Mouse (Mus musculus) kidney, adult 11 months (tissue): Measurements from ENCODE around the gene Stk32c.

Experiments used
- DNase-seq: peaks from one replicate; pipeline ENCODE4 v3.0.0; 2022

Stk32c gene

GRCm38 (mm10) chr7:139212754-139213745, at the start of gene Stk32c, which contains the start of gene Lrrc27:
Gene Stk32c (minus strand): TSS chr7:139213307.
Gene Lrrc27 (plus strand): TSS chr7:139212988.
- DNase-seq = peak; percentile 98

DNA sequence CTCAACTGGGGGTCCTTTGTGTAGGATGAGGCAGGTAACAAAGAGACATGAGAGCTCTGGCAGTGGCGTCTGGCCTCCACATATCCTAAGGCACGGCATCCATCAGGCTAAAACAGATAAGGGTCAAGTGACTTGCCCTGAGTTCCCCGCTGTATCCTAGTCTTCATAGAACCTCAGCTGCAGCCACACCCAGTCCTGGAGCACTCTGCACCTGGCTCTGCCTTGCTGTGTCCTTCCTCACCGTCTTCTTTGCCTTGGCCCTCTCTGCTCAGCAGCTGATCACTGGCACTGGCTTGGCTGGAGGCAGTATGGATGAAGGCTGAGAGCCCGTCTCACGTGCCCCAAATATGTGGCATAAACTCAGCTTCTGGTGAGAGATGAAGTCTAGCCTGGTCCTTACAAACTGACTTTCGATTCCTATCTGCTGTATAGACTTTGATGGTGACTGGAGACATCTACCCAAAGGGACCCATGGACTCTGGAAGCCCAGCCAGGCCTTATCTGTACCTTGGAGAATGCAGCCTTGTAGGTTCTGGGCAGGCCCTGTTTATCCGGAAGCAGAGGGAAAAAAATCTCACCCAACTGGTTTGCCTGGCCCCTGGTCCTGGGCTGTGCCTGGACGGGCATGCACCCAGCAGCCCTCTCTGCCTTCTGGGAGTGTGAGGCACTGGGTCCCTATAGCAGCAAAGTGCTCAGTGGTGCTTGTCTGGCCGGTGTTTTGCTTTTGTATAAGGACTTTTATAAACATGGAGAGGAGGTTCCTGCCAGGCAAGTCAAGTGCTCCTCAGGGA, 44.8 kb upstream of the Stk32c start:
- DNase-seq = peak; percentile 85

DNA sequence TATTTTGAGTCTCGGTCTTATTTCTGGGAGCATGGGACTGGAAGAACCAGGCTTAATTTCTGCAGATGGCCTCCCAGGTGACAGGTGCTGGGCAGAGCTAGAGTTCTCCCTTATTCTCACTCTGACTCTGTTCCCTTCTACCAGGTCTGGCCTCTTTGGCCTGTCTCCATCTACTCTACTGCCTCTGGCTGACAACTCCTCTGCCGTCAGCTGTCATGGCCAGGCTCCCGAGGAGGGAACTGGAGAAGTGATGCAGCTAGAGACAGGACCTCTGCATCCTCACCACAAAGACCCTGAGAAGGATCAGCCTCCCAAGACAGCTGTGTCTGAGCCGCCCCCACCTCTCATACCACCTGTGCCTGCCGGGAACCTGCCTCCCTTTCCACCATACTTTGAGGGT, 41.5 kb upstream of the Stk32c start:
- DNase-seq = no peak

DNA sequence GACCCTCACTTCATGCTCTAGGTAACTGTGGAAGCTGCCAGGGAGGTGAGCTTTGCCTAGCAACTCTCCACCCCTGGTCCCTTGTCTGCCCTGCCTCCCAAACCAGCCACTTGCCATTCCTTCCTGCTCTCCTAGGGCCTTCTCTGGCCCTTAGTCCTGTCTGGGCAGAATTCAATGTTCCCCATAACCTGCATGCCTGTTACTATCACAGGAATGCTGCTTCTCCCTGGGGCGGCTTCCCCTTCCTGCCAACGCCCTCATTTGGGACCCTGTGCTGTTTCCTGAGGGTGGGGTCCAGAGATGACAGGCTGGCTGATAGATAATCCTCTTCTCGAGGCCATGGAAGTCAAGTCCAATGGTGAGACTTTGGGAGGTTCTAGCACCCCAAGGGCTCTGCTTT, 40.4 kb upstream of the Stk32c start:
- no peak for DNase-seq

DNA sequence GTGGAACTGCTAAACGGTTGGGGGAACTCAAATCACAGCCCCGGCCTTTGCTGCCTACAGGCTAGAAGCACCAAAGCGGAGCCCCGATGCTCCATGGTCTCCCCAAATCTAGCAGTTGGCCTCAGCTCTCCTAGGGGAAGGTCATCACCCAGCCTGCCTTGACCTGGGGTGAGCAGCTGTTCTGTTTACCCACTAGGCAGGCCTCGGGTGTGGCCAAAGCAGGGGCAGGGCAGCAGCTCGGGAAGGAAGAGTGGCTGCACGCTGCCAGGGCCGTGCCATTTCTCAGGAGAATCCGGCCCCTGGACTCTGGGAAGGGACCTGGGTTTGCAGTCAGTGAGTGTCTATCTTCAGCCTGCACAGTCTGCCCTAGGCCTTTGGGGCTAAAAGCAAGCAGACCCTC, 39.9 kb upstream of the Stk32c start:
- no peak for DNase-seq

DNA sequence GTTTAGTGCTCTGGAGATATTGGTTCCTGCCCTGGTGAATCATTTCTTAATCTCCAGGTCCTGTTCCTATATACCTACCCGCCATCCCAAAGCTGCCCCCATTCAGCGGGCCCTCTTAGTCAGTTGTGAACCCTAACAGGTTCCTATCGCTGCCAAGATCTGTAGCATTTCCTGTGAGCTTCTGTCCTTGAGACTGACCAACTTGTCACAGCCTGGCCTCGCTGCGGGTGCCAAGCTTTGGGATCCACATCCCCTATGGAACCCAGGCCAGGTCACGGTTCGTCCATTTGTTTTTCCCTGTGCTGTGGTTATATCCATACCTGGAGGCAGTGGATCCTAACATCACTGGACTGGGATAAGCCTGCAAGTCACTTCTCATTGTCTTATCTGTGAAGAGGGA, 39.5 kb upstream of the Stk32c start:
- DNase-seq = no peak

DNA sequence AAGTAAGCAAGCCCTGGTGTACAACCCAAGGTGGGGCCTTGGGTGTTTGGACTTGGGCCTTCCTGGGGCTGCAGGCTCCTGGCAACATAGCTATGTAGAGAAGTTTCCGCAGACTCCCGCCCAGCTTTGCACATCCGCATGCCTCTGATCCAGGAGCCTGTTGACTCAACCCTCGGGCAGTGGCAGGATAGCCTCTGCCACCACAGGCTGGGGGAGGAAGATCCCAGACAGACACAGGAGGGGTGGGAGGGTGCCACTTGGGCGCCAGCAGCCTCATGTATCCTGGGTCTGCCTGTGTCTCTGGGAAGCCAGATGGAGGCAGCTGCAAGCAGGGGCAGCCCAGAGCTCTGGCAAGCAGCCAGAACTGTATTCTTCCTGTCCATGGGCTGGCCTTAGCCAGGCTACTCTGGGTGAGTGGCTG, 38.8 kb upstream of the Stk32c start:
- peak; percentile 67 for DNase-seq

DNA sequence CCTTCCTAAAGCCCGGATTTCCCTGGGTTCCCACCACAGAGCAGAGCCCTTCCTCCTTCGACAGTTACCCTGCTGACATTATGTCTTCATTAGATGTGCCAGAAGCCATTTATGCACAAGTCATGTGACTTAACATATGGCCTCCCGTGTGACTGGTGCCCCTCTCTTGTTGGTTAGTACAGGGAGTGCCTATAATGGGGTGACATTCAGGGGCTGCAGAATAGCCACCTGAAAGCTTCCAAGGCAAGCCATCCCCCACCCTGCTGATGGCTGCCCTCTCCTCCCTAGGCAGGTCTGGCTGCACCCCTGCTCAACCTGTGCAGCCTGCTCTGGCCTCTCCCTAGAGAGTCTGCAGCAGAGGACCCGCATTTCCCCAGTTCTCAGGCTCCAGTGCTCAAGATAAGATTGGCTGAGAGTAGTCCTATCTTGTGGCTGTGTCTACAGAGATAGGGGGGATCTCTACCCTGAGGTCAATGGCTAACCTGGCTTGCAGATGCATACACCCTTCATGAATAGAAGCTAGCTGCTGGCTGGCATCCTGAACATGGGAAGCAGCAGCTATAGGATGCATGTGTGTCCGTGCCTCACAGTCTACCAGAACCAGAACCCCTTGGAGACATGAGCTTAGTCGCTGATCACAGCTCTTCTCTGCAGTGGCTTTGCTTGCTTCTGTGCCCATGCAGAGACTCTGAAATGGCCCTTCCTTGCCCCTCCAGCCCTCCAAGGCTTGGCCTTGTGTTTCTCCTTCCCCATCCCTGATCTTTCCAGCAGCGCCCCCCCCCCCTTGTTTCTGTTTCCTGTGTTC, 36.5 kb upstream of the Stk32c start:
- no peak for DNase-seq

GRCm38 (mm10) chr7:139248615-139249405, 35.7 kb upstream of the Stk32c start:
- DNase-seq = no peak

GRCm38 (mm10) chr7:139247881-139248614, 34.9 kb upstream of the Stk32c start, which contains the start of gene Pwwp2b:
Gene Pwwp2b (plus strand): TSS chr7:139248482.
- peak; percentile 72 for DNase-seq

GRCm38 (mm10) chr7:139246931-139247880, 34.1 kb upstream of the Stk32c start:
- DNase-seq = peak; percentile 60

DNA sequence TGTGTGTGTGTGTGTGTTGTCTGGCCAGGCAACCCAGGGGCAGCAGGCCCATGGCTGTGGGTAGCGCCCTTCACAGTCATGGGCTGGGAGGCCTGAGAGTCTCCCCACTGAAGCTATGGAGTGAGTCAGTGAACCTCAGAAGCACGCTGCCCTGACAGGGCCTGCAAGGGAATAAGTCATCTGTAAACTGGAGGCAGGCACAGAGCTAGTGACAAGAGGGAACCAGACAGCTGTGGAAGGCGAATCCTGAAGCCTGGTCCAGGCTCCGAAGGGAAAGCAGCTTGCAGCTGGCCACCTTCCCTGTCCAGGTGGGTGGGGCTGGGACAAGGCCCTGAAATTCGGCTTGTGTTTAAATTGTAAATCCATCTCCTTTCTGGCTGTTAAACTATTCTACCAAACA, 33.0 kb upstream of the Stk32c start:
- DNase-seq = no peak

- no peak for DNase-seq
Measured at GRCm38 (mm10) chr7:139239432-139239831, 26.3 kb upstream of the Stk32c start.

- DNase-seq = no peak
Measured at GRCm38 (mm10) chr7:139235651-139236358, 22.7 kb upstream of the Stk32c start.

GRCm38 (mm10) chr7:139234426-139235188, 21.5 kb upstream of the Stk32c start:
- DNase-seq = peak; percentile 58

GRCm38 (mm10) chr7:139233714-139234113, 20.6 kb upstream of the Stk32c start:
- peak; percentile 80 for DNase-seq

DNA sequence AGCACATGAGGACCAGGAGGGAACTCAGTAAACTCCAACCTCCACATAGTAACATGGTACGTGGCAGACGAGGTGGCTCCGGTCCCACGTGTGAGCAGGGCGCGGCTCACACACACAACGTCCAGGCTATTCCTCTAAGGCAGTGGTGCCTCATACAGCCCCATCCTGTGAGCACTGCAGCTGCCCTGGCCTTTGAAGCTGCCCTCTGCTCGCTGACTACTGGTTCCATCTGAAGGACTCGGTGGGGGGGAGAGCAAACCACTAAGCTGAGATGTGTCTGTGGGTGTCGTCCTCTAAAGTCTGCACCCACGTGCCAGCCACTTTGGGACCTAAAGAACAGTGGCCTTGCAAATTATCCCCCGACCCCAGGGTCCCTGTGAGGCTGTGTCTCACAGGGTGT, 17.1 kb upstream of the Stk32c start:
- no peak for DNase-seq

- DNase-seq = no peak
Measured at GRCm38 (mm10) chr7:139229837-139230236, 16.7 kb upstream of the Stk32c start.
